Comparison of ENCODE assay signal across 33 mouse cellular contexts in the genomic region with DNA sequence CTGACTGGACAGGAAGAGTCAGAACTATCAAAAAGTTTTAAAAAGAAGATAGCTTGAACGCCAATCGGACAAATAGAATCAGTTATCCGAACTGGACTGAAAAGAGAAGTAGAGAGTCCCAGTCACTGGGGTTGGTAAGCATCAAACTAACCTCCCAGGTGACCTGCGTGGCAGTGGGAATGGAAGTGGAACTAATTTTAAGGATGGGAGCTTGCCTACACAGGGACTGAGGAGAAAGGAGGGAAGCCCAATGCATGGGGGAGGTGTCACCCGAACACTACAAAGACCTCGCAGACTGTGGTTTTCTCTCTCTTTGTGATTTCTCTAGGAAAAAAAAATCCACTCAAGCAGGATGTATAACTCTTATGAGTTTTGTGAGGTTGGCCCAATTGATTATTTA.
"Had no signal": no experiment of that assay in that cellular context is flagged by ENCODE, and none has a peak within 500 bp of the region (broad histone marks: within the 10 kb centered on the region; RNA-seq: fewer than 3 reads in every experiment).

No protein-coding gene starts in this region.

- DNase-seq: heart, postnatal 10 days; heart, postnatal 14 days; heart, postnatal 36 days; heart, postnatal 4 days; kidney, adult 11 months; kidney, adult 18-20 months; kidney, adult 2 months; kidney, adult 8-10 months; kidney, adult 9 months; kidney, postnatal 10 days; kidney, postnatal 14 days; kidney, postnatal 25 days; kidney, postnatal 36 days; kidney, postnatal 4 days; layer of hippocampus, adult 9-11 months; layer of hippocampus, postnatal 36 days had no signal

- H3K36me3 ChIP-seq: heart, embryonic 10.5 days; heart, embryonic 12.5 days; heart, embryonic 13.5 days; heart, embryonic 15.5 days; hindbrain, embryonic 13.5 days; hindbrain, embryonic 15.5 days; intestine, embryonic 15.5 days; kidney, embryonic 15.5 days had no signal

- H3K9ac ChIP-seq: heart, embryonic 12.5 days; heart, embryonic 13.5 days; heart, embryonic 15.5 days; hindbrain, embryonic 13.5 days; hindbrain, embryonic 14.5 days; hindbrain, embryonic 15.5 days; intestine, embryonic 15.5 days; kidney, embryonic 15.5 days had no signal

- H3K4me1 ChIP-seq: intestine, embryonic 15.5 days had no signal

- H3K4me2 ChIP-seq: heart, embryonic 11.5 days; heart, embryonic 12.5 days; heart, embryonic 13.5 days; heart, embryonic 15.5 days; hindbrain, embryonic 13.5 days; hindbrain, embryonic 14.5 days; hindbrain, embryonic 15.5 days; intestine, embryonic 15.5 days; kidney, embryonic 15.5 days had no signal

- H3K27me3 ChIP-seq: heart, embryonic 12.5 days; heart, embryonic 13.5 days; heart, embryonic 15.5 days; hindbrain, embryonic 13.5 days; hindbrain, embryonic 15.5 days; intestine, embryonic 15.5 days; kidney, embryonic 15.5 days had no signal

- H3K9me3 ChIP-seq: heart, embryonic 10.5 days; heart, embryonic 12.5 days; heart, embryonic 13.5 days; heart, embryonic 15.5 days; hindbrain, embryonic 13.5 days; hindbrain, embryonic 15.5 days; intestine, embryonic 15.5 days; kidney, embryonic 15.5 days had no signal

- ATAC-seq: hindbrain, postnatal 0 days; inflammation-experienced regulatory T-cells, adult 6 months; intestine, embryonic 15.5 days; intestine, embryonic 16.5 days; intestine, postnatal 0 days had no signal

- H3K4me3 ChIP-seq: heart, embryonic 10.5 days; heart, embryonic 12.5 days; heart, embryonic 13.5 days; heart, embryonic 15.5 days; hindbrain, embryonic 13.5 days; hindbrain, embryonic 15.5 days; intestine, embryonic 15.5 days; kidney, embryonic 15.5 days; layer of hippocampus, adult 2 months; left cerebral cortex, adult 2 months had no signal

- H3K27ac ChIP-seq: heart, embryonic 10.5 days; heart, embryonic 13.5 days; heart, embryonic 15.5 days; hindbrain, embryonic 13.5 days; hindbrain, embryonic 14.5 days; hindbrain, embryonic 15.5 days; hindbrain, postnatal 0 days; intestine, embryonic 15.5 days; kidney, postnatal 0 days; layer of hippocampus, adult 2 months; left cerebral cortex, adult 2 months had no signal
